Mouse (Mus musculus) lung, postnatal 25 days (tissue): ENCODE measurements around the gene St6galnac3.
"Not testable (repeated sequence)": the region's sequence is repeated elsewhere in the genome, so short reads cannot be mapped to it uniquely, and the experiment has no call there.

Source experiments
- DNase-seq: peaks from one replicate; pipeline ENCODE4 v3.0.0; 2022; ENCODE audit warnings: low spot score

Gene St6galnac3

GRCm38 (mm10) chr3:153406858-153407257 lies 318.1 kb downstream of the St6galnac3 start:
- no peak for DNase-seq

GRCm38 (mm10) chr3:153406220-153406619 lies 318.8 kb downstream of the St6galnac3 start:
- DNase-seq = no peak

DNA sequence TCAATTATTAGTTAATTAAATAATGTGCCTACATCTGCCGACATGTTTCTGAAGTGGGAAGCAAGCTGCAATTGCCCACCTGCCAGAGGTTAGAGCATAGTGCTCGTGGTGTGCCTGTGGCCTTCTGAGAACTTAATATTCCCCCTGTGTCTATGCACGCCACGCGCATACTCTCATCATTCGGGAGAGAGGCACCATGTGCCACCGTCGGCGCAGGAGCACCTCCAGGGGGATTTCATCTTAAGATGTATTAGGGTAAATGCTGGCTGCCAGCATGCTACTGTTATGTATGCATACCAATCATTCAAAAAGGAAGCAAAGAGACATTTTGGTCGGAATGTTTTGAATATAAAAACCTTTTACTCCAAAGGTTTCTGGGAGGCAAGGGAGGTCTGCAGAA lies 319.3 kb downstream of the St6galnac3 start:
- DNase-seq = no peak

GRCm38 (mm10) chr3:153400259-153400658 lies 324.7 kb downstream of the St6galnac3 start:
- no peak for DNase-seq

- DNase-seq = no peak
Measured at GRCm38 (mm10) chr3:153399574-153399973, 325.4 kb downstream of the St6galnac3 start.

DNA sequence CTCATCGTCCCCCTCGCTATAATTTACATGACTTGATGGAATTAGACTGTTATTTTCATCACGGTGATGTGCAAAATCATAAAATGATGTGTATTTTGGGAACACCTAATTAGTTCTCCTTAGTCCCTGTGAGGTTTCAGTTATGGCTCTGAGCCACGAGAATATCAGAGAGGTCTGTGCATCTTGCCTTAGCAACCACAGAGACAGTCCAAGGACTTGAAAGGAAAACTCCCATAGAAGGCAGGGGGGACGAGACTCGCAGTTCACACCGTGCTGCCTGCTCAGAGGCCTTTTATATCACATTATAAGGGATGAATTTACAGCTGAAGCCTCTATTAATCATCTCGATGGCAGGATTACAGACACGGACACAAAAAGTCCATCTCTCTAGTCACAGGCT lies 327.2 kb downstream of the St6galnac3 start:
- DNase-seq = no peak

DNA sequence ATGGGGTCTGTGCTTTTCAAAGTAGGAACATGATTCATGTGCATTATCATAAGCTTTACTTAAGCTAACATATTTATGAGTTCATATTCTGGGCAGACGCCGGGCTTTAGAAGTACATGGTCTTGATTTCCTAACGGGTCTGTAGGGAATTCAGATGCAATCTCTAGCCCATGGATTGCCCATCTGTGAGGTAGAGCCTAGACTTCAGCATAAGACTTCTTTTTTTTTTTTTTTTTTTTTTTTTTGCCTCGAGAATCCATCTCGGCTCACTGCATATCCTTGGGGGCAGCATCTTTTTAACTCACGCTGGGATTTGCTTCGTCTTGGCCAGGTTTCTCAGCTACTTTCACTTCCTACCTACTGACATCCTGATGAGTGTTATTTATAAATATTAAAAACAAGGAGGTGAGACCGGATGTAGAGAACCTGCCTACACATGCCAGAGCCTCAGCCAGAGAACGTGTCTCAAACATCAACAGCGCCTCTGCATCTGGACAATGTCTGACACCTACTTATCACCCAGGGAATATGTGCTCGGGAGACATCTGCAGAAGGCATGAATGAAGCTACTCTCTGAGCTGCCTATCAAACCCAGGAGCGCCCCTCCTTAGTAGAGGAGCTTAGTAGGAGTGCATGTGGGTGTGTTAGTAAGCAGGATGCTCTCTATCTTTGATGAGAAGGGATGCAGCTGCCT lies 328.5 kb downstream of the St6galnac3 start:
- no peak for DNase-seq

GRCm38 (mm10) chr3:153395351-153395750 lies 329.6 kb downstream of the St6galnac3 start:
- no peak for DNase-seq

GRCm38 (mm10) chr3:153394751-153395150 lies 330.2 kb downstream of the St6galnac3 start:
- DNase-seq = no peak

DNA sequence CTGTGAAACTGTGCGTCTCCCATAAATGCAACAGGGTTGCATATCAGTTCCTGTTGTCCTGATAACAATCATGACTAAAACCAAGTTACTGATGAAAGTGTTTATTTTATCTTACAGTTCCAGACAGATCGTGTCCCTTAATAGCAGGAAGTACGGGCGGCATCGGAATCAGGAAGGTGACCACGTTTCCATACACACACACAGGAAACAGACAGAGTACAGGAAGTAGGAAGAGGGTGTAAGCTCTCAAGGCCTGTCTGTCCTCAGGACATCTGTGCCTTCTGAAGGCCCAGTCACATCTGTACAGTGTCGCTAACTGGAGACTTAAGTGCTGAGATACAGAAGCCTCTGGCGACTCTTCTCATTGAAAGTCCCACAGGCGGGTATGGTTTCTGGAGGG lies 330.8 kb downstream of the St6galnac3 start:
- no peak for DNase-seq

GRCm38 (mm10) chr3:153391451-153391850 lies 333.5 kb downstream of the St6galnac3 start:
- not testable (repeated sequence) for DNase-seq

GRCm38 (mm10) chr3:153384651-153385050 lies 340.3 kb downstream of the St6galnac3 start:
- not testable (repeated sequence) for DNase-seq

DNA sequence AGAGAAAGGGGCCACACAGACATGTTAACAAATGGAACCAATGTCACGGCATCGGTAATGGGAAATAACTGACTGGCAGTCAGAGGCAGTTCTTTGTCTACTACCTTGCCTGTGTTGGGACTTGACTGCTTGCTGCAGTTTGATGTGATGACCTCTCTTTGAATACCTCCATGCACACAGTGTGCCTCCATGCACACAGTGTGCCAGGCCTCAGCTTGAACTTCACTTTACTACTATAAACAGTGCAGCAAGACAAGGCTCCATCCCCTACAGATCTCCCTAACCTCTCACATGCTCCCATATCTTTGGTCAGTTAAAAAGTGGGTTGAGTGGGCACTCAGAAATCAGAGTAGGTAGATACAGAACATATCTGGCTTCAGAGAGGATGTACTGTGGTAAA lies 341.3 kb downstream of the St6galnac3 start:
- no peak for DNase-seq

- no peak for DNase-seq
Measured at GRCm38 (mm10) chr3:153365057-153365755, 359.8 kb downstream of the St6galnac3 start.

GRCm38 (mm10) chr3:153364366-153364765 lies 360.6 kb downstream of the St6galnac3 start:
- DNase-seq = no peak

- DNase-seq = no peak
Measured at GRCm38 (mm10) chr3:153359966-153360365, 365.0 kb downstream of the St6galnac3 start.

DNA sequence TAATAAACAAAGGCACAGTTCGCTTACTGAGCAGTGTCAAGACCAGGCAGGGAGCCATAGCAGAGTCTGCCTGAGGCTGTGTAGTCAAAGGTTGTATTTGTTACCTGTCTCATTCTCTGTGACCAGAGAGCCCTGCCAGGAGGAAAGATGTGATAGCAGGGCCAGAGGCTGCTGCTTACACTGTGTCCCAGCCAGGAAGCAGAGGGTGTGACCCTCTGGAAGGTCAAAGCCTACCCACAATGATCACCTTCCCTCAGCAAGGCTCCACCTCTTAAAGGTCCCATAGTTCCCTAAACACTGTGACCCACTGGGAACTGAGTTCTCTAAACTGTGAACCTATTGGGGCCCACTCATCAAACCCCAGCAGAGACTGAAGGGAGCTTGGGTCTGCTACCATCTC lies 368.9 kb downstream of the St6galnac3 start:
- DNase-seq = no peak

DNA sequence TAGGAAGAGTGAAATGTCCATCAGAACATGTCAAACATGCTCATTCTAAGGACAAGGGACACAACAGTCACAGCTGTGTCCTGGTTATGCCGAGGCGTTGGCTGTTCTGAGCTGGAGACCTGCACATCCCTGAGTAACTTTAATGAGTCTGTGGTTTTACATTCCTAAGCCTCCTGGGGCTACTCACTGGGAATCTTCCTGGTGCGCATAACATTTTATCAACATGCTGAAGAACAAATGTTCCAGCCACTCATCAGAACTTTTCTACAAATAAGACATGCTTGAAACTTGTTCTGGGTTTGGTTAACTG lies 370.0 kb downstream of the St6galnac3 start:
- DNase-seq = no peak

GRCm38 (mm10) chr3:153354186-153354987 lies 370.6 kb downstream of the St6galnac3 start:
- no peak for DNase-seq

DNA sequence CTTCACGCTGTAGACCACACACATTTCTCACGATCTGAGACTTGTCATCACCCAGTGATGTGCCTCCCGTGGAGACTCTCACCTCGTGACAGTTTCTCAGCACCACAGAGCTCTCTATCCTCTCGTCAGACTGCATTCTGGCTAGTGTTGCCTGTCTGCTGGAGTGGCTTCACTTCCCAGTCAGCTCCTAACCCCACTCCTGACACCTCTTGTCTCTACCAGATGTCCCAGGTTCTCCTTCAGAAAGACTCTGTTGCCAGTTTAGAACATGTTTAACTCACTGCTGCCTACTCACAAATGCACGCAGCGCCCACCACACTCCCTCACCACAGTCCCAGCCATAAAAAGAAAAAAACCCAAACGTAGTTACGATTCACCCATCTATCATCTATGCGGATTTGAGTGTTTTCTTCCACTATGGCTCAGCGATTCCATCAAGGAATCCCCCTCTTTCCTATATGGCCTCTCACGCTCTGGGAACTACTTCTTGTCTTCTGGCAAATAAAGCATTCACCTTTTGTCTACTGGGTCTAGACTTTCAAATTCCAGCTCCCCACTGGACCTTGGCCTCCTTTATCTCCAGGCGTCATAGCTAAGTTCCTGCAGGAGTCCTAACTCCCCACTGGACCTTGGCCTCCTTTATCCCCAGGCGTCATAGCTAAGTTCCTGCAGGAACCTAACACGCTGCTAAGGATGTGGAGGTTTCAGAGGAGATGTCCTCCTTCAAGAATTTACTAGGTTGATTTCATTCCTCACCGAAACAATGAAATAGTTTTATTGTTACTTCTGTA lies 371.5 kb downstream of the St6galnac3 start:
- no peak for DNase-seq

GRCm38 (mm10) chr3:153349981-153350380 lies 375.0 kb downstream of the St6galnac3 start:
- no peak for DNase-seq

GRCm38 (mm10) chr3:153348797-153349465 lies 376.0 kb downstream of the St6galnac3 start:
- DNase-seq = no peak
